Mouse (Mus musculus) CD4-positive naive resting alpha-beta T cell, adult 76 days (primary cell): Measurements from ENCODE around the gene Vmn1r112. TPM values are rescaled to one million over a fixed set of nuclear protein-coding genes. Genes with fewer than 3 reads are reported as not detected.

Experiments
- total RNA-seq: library from RNA; stranded (reverse); gene quantifications from one replicate; pipeline ENCODE4 v1.2.4, GENCODE M21; 2023

The Vmn1r112 gene
- not detected for total RNA-seq

GRCm38 (mm10) chr7:20770885-20771284 lies at the start of gene Vmn1r112:
Vmn1r112 (plus strand) TSS chr7:20771185.

GRCm38 (mm10) chr7:20730524-20730923 lies 40.5 kb upstream of the Vmn1r112 start, which contains the start of gene Gm10668:
Gm10668 (minus strand) TSS chr7:20730624.

GRCm38 (mm10) chr7:20786985-20787384 lies 16.0 kb downstream of the Vmn1r112 start, which contains the start of gene Vmn1r113:
Vmn1r113 (plus strand) TSS chr7:20787285.

GRCm38 (mm10) chr7:20812086-20812485 lies 41.1 kb downstream of the Vmn1r112 start, which contains the start of gene Vmn1r114:
Vmn1r114 (minus strand) TSS chr7:20812186.

Other genes starting within 250 kb of the Vmn1r112 start
- not detected for gene Vmn1r104, start 237.3 kb upstream of the Vmn1r112 start, total RNA-seq
- gene Gm5726, start 225.4 kb upstream of the Vmn1r112 start, total RNA-seq = not detected
- gene Gm4141, start 194.9 kb upstream of the Vmn1r112 start, total RNA-seq = not detected
- not detected for gene Gm4513, start 172.2 kb upstream of the Vmn1r112 start, total RNA-seq
- gene Vmn1r107, start 102.3 kb upstream of the Vmn1r112 start, total RNA-seq = not detected
- not detected for gene Vmn1r111, start 68.0 kb upstream of the Vmn1r112 start, total RNA-seq
- gene Gm10668, start 40.6 kb upstream of the Vmn1r112 start, total RNA-seq = not detected
- not detected for gene Vmn1r113, start 16.1 kb downstream of the Vmn1r112 start, total RNA-seq
- gene Vmn1r114, start 41.0 kb downstream of the Vmn1r112 start, total RNA-seq = not detected
- gene Vmn1r115, start 73.8 kb downstream of the Vmn1r112 start, total RNA-seq = not detected
- not detected for gene Vmn1r116, start 101.1 kb downstream of the Vmn1r112 start, total RNA-seq
- gene Vmn1r117, start 112.9 kb downstream of the Vmn1r112 start, total RNA-seq = not detected
- not detected for gene Vmn1r118, start 141.2 kb downstream of the Vmn1r112 start, total RNA-seq
- not detected for gene Vmn1r119, start 241.3 kb downstream of the Vmn1r112 start, total RNA-seq